Mouse (Mus musculus) heart, embryonic 10.5 days (tissue): ENCODE results near the gene Gm20403. TPM values are rescaled to one million over a fixed set of nuclear protein-coding genes. Genes with fewer than 3 reads are reported as not detected.
"Not testable (repeated sequence)": the region's sequence is repeated elsewhere in the genome, so short reads cannot be mapped to it uniquely, and the experiment has no call there.

ENCODE experiments used
- DNase-seq: peaks from one replicate; pipeline ENCODE4 v3.0.0-alpha.2; 2017; ENCODE audit warnings: low spot score
- H3K27ac ChIP-seq: fragments of 300-500 bp; sonication (generic); 2 replicates; pipeline ENCODE4 v1.5.1; 2016; ENCODE audit warnings: mild to moderate bottlenecking
- H3K27me3 ChIP-seq: fragments of 300-500 bp; sonication (generic); 2 replicates; pipeline ENCODE4 v1.6.1; 2016; ENCODE audit warnings: mild to moderate bottlenecking; ENCODE audit not compliant: poor library complexity, insufficient read depth, severe bottlenecking
- H3K36me3 ChIP-seq: fragments of 300-500 bp; sonication (generic); 2 replicates; pipeline ENCODE4 v1.6.1; 2016; ENCODE audit warnings: mild to moderate bottlenecking, moderate library complexity
- H3K4me1 ChIP-seq: fragments of 300-500 bp; sonication (generic); 2 replicates; pipeline ENCODE4 v1.6.1; 2016; ENCODE audit warnings: mild to moderate bottlenecking
- H3K4me3 ChIP-seq: fragments of 300-500 bp; sonication (generic); 2 replicates; pipeline ENCODE4 v1.5.1; 2016; ENCODE audit warnings: mild to moderate bottlenecking, moderate library complexity
- H3K9me3 ChIP-seq: fragments of 300-500 bp; sonication (generic); 2 replicates; pipeline ENCODE4 v1.6.1; 2016; ENCODE audit warnings: mild to moderate bottlenecking, moderate library complexity
- WGBS: fragments of 180-500 bp; shearing (Covaris S2); methylation state at CpG from one replicate; pipeline ENCODE4 v1.1.7; 2016; 5-methylcytosine and 5-hydroxymethylcytosine counted together
- polyA plus RNA-seq: library from polyadenylated mRNA; unstranded; fragments of >200 nt; fragmentation: Nextera tagmentation; extraction: Ambion mirVana; gene quantifications from 2 replicates; pipeline ENCODE4 v1.2.1, GENCODE M21; 2016

Gm20403 gene
- polyA plus RNA-seq, 1 experiment from 2014 or later, result not detected

- 89% methylated on average over 6 of the region's 6 CpGs for WGBS
- H3K4me3 ChIP-seq, result not testable (repeated sequence)
- H3K36me3 ChIP-seq, result peaks cover 45% of the 10 kb centered on the region
These were observed 43.7 kb downstream of the Gm20403 start for GRCm38 (mm10) chr12:54942586-54943157.

GRCm38 (mm10) chr12:54937581-54938343 lies 48.6 kb downstream of the Gm20403 start:
- H3K27me3 ChIP-seq, H3K27ac ChIP-seq, H3K4me3 ChIP-seq, H3K4me1 ChIP-seq, H3K9me3 ChIP-seq: not testable (repeated sequence)
- 94% methylated on average over 5 of the region's 5 CpGs for WGBS
- H3K36me3 ChIP-seq, result peaks cover 55% of the 10 kb centered on the region
- DNase-seq, result peak; percentile 72

More at GRCm38 (mm10) chr12:54942586-54943157, 43.7 kb downstream of the Gm20403 start:
- not testable (repeated sequence) for DNase-seq, H3K27me3 ChIP-seq, H3K27ac ChIP-seq, H3K9me3 ChIP-seq, H3K4me1 ChIP-seq

Other genes with a start within 250 kb of the Gm20403 start
- 123 and 162 TPM in 2 replicates for gene Snx6, start 190.8 kb downstream of the Gm20403 start, polyA plus RNA-seq
- gene Cfl2, start 123.7 kb downstream of the Gm20403 start, polyA plus RNA-seq, result 299 and 335 TPM in 2 replicates
- 15.1 and 24.7 TPM in 2 replicates for gene Baz1a, start 27.8 kb upstream of the Gm20403 start, polyA plus RNA-seq
- gene 2700097O09Rik, start 93.6 kb upstream of the Gm20403 start, polyA plus RNA-seq, result 30.8 and 39.8 TPM in 2 replicates
- gene Srp54a, start 93.7 kb upstream of the Gm20403 start, polyA plus RNA-seq, result 152 and 156 TPM in 2 replicates
- gene Fam177a, start 137.9 kb upstream of the Gm20403 start, polyA plus RNA-seq, result 15.1 and 17.2 TPM in 2 replicates
- gene Srp54b, start 168.6 kb upstream of the Gm20403 start, polyA plus RNA-seq, result 43.6 and 50.8 TPM in 2 replicates
- gene 1700047I17Rik2, start 213.1 kb upstream of the Gm20403 start, polyA plus RNA-seq, result 2.0 TPM in 1 of 2 replicates, not detected in the other
- gene Srp54c, start 243.6 kb upstream of the Gm20403 start, polyA plus RNA-seq, result 54.2 and 56.3 TPM in 2 replicates